Mouse (Mus musculus) mouse embryonic stem cell (cell line): ENCODE results near the gene Iqgap2.

Experiments used
- in situ Hi-C, 2 experiments: fragments of 300-500 bp; cut with MboI; formaldehyde crosslinking; loops; 1 replicate in 1 of 2; 3 replicates in 1 of 2; pipeline ENCODE4 v1.14.3; 2019 to 2020; ENCODE audit warnings: low sequenced_read_pairs in 2 of 2, low pct_unique_long_range_greater_than_20kb in 1 of 2, mixed read lengths in 1 of 2; ENCODE audit not compliant: unreplicated experiment in 1 of 2

Gene Iqgap2

DNA sequence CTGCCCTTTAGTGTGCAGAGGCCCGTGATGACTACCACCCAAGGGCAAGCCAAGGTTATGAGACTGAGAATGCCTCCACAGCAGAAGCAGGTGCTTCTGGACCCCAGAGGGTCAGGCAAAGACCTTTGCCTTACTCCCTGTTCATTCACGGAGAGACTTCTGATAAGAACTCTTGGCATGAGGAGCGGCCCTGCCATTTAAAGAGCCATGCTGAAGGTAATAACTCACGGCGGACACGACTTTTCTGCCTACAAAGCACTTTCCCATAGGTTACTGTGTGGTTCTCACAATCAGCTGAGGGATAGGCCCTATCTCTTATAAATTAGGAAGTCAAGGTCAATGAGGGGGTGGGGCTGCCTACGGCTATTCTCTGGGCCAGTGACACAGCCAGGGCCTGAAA lies 48.9 kb downstream of the Iqgap2 start:
- in situ Hi-C loops: no loop called here

DNA sequence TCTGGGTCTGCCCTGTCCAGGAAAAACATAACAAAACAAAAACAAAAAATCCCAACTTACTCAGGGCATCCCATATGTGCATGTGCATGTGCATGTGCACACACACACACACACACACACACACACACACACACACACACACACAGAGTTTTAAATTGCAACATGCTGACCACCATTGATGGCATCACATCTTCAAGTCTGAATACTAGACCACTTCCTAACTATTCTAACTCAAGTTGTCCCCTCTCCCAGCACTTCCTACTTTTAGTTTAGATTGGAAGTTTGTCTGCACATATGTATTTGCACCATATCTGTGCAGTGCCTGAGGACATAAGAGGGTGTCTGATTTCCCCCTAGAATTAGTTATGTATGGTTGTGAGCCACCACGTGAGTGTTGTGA lies 49.8 kb downstream of the Iqgap2 start:
- in situ Hi-C loops: no loop called here

DNA sequence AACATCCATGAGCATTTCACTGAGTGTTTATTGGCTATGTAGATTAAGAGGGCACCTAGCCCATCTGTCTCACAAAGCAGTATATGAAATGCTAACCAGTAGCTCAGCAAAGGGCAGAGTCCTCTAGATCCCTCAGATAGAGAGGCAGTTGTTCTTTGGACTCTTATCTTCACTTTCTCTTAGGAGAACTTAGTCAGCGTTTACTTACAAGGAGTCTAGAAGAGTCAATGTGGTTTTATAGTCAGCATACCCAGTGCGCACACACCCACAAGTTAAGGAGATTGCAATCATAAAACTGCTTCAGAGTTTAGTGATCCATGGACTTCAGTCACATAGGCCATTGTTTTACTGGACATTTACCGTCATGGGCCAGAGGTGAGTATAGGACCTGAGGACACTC lies 54.8 kb downstream of the Iqgap2 start:
- in situ Hi-C loops: no loop called here

DNA sequence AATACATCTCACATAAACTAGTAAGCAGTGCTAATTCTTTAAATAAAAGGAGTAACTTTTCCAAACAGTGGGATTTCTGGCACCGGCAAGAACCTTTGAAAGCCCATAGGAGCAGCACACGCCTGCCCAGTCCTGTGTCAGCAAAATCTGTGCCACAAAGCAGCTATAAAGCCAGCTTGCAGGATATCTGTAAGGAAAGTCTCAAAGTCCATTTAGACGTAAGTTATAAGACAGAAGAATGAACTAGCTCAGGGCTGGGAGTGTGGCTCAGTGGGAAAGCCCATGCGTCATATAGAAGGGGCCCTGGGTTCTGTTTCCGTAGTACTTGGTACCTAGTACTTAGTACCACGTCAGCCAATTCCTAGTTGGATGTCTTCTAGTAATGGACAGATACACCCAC lies 58.2 kb downstream of the Iqgap2 start:
- in situ Hi-C loops: no loop called here

DNA sequence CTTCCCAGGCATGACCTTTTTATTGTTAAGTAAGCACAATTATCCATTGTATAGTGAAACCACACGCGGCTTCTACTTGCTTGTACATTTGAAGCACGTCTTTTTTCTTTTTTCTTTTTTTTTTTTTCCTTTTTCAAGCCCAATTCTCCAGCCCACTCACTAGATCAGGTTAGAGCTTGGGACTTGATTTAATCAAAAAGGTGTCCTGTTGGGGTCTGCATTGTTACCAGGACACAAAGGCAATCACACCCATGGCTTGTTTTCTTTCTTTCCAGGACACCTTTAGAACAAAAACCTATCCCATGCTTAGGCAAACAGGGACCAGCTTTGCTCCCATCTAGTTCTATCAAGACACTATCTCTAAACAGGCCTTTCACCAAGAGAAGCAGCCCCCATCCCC lies 59.0 kb downstream of the Iqgap2 start:
- in situ Hi-C loops: no loop called here

DNA sequence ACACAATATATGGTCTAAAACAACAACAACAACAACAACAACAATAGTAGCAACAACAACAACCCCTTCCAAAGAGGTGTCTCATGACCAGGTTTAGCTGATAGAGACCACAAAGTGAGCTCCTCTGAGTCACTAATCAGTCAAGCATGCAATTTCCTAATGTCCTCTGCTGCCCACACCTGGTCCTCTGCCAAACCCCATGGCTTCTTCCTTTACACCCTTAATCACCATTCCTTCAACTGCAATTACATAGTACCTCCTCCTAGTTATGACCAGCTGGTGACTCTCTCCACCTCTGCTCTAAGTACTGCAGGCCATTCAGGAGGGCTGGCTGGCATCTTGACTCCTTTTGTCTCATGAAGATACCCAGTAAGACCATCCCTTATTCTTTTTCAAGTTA lies 60.0 kb downstream of the Iqgap2 start:
- in situ Hi-C loops: no loop called here

DNA sequence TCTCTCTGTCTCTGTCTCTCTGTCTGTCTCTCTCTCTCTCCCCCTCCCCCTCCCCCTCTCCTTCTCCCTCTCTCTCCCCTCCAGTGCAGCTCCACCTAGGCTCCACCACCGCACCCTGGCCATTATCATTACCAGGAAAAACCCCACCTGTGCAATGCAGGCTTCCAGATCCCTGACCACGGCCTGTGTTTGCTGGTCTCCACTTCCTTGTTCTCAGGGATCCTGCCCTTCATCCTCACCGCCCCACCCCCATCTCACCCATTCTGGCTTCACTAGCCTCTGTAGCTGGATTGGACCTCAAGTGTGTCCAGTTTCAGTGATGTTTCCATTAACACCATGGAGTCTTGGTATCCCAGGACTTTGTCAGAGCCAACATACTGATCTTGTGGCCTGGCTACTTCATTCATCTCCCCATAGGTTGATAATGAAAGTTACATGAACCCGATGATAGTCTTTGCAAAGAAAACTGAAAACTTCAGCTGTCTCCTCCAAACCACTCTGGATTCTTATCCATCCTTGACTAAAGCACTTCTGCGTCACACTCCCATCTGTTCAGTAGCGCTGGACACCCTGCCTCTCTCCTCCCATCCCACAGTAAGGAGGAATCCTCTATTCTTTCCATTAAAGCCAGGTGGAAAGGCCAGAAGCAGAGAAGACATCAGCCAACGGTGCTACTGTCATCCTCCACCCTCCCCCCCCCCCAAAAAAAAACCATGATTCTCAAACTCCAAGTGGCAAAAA lies 62.1 kb downstream of the Iqgap2 start:
- in situ Hi-C loops: no loop called here

DNA sequence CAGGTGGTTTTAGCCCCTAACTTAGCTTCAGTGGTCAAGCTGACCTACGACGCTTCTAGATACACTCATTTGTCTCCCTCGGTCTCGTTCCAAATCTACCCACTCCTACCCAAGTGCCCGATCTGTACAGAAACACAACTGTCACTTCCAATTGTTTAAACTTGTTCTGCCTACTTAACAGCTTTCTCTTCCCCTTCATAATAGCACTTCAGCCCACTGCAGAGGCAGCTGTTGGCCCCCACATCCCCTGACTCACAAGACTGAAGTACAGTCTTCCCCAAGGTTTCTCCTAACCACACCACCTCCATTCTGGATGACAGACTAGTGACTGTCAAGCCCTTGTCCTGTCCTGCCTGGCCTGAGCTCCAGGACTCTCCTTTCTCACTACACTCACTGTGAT lies 63.1 kb downstream of the Iqgap2 start:
- in situ Hi-C loops: no loop called here

DNA sequence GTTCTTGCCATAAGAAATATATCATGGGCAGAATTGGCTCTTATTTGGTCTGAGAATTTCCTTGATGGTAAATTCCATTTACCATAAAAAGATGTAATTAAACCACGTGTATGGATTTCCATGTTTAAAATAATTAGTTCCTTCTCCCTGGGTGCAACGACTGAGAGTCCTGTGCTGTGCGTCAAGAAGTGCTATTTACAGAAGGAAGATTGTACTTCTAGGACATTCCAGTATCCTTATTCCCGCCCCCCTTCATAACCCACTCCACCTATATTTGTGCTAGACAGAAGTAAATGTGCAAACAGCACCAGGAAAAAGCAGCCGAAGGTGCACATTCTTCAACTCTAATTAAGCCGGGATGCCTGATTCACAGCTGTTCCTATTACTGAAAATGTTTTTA lies 65.5 kb downstream of the Iqgap2 start:
- in situ Hi-C loops: no loop called here

DNA sequence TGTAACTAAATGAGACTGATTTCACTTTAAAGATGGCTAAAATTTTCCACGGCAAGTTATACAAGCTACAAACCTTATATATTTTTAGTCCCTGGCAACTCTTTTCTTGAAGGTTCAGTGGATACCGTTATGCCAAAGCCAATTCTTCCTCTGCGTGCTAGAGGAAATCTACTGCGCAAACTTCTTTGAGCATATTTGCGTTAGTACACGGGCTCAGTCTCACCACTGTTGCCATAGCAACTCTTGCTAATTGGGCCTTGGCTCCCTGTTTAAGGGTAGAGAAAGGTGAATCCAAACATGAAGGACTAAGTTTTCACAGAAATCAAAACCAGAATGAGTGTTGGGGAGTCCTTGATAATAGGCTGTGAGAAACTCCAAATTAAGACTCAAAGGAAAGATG lies 68.8 kb downstream of the Iqgap2 start:
- in situ Hi-C loops: no loop called here

DNA sequence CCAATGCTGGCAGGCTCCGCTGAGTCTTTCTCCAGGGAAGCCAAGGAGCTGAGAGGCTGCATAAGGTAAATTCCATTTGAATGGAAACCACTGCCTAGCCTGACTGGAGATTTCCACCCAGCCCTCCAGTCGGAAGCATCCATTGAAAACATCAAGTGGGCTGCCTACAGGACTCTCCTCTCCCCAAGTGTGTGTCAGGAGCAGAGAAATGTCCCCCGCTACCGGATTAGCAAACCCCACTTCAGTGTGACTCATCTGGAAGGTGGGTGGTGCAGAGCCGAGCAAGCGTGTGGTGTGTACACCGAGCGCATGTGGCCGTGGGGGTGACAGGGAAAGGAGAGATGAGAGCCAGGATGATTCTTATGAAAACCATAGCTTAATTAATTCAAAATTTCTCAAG lies 71.7 kb downstream of the Iqgap2 start:
- in situ Hi-C loops: no loop called here

DNA sequence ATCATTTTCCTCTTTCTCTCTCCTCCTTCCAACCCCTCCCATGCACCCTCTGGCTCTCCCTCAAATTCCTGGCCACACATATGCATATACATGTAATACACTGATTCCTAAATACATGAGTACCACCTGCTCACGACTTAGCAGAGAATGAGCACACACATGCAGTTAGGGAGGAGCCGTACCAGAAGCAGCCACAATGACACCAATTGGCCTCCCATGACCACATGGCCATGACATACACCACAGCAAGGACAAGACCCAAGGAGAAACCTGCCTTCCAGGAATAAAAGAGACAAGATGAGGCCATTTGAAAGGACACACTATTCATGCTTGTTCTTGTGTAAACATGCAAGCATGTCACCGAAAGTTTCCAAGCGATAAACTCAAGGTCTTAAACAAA lies 72.8 kb downstream of the Iqgap2 start:
- in situ Hi-C loops: no loop called here

DNA sequence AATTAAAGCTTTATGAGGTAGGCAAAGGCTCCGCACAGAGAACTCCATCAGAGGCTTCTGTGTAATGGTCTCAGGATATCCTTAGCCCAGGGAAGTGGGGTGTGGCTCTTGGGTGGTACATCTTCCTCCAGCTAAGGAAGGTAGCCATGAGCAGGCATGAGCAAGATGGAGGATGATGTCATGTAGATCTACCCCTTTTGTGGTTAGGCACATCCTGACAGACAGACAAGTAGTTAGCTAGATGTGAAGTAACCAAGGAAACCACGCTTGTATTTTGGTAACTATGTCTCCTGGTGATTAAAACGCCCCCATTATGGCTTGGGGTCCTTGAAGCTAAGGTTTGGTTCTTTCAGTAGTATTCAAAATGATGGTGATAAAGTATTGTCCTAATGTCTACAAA lies 78.1 kb downstream of the Iqgap2 start:
- in situ Hi-C loops: no loop called here

DNA sequence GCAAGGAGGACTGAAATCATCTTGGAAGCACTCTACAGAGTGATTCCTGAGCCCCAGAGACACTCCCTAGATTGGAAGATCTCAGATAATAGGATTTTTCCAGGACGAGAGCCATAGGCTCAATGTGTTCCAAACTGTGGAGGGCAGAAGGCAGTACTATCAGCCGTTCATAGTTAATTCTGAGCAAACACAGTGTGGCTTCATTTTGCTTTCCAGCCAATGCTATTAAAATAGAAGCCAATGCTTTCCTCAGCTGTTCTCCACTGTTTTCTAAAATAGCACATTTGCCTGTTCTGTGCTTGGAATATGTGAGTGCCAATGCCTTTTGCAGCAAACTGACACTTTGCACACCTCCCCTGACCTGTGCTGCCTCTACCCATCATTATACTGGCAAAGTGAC lies 80.9 kb downstream of the Iqgap2 start:
- in situ Hi-C loops: no loop called here

DNA sequence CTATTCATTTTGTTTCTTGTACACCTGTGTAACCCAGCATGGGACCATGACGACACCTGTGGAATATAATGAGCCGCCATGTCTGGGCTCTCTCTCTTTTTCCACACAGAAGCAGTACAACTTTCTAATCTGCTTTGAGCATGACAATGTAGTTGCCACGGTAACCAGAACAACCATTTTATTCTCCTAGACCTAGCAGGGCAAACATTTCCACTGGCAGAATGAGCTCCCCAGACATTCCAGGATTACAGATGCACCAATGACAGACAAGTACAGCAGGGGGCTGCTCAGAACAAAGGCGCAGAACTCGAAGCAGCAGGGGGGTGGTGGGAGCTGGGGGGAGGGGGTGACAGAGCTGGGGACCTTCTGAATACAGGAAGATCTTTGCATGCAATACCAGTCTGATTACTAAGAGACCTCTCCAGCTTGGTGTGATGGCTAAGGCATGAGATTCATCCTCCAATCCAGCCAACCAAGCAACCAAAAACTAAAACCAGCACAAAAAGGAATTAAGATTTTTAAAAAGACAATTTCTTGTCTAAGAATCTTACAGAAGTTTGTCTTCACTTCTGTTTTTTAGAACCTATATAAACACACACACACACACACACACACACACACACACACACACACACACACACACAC lies 84.5 kb downstream of the Iqgap2 start:
- in situ Hi-C loops: no loop called here

DNA sequence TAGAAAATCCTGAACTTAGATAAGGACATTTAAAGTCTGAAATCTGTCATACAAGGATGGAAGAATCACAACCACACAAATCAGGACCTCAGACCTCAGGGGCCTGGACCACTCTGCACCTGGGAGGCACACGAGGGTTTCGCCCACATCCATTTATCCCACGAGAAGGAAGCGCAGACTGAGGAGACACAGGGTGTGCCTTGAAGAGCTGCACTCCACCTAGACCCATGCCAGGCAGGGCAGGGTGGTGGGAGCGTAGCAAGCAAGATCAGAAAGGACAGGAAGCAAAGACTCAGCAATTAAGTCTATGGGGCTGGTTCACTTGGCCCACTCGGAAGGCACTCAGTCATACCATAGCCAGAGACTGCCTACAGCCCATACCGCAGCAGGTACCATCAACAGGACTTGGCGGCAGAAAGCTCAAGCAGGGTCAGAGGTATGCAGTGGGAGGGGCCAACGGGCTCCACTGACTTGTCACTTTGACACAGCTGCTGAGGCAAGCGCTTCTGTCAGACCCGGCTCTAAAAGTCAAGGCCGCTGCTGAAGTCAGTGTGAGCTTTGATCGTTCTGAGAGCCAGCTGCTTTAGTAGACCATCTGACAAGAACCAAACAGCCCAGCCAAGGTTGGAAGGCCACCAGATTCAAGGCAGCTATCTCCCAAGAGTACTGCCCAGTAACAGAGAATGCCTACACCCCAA lies 86.1 kb downstream of the Iqgap2 start:
- in situ Hi-C loops: no loop called here

DNA sequence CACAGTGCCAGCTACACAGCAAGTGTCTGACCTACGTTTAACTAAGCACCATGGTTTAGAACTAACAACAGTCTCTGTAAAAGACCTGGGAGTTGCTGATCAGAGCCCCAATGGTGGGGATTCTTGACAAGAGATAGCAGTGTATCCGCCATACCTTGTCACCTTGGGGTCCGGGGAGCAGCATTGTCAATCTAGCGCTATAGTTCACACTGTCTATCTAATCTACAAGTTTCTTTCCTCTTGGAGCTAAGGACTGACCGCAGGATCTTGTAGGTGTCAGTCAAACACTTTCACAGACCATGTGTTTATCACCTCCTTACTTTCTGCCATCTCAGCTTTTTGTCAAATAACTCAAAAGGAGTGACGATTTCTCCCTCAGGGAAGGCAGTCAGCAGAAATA lies 87.6 kb downstream of the Iqgap2 start:
- in situ Hi-C loops: no loop called here

DNA sequence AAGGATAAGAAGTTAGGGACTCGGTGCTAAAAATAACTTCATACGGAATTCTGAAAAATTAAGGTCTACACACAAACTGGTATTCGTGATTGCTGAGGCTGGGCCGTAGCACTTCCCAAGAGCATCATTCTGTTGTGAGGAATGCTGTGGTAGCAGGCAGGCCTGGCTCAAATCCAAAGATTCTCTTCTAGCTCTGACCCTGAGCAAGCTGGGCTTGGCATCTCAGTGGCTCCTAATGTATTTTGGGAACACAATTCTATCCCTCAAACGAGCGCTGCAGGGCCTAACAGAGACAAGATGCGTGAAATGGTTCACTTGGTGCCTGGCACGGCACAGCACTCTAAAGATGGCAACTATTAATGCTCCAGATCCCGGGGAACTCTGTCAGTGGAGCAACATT lies 90.8 kb downstream of the Iqgap2 start:
- in situ Hi-C loops: no loop called here

DNA sequence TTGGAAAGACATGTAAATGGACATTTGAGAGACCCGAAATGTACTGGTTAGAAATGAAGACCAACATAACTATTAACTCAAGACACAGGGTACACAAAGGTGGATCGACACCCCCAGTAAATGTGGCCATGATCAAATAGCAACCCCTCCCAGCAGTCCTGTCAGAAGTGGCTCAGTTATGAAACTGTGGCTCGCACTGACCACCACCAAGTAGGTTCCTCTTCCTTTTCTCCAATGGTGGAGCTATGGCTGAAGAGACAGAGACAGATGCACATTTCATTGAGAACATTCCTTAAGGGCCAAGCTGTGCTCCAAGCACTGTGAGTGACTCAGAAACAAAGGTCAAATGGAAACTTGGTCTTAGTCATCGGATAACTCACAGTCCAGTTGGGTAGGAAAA lies 92.4 kb downstream of the Iqgap2 start:
- in situ Hi-C loops: no loop called here

DNA sequence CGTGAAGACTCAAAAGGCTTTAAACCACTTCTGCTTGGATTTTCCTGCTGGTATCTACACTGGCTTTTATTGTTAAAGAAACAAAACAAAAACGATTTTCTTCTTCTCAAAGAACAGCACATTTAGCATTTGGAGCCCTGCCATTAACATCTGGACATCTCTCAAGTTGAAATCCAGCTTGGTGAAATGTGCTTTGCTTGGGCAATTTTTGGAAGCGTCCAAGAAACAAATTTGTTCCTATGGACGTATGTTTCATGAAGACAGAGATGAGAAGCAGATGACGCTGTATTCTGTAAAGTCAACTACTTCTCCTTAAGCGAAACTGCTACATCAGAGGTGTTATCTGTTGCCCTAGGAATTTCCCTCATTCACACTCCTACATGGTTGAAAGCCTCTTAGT lies 93.0 kb downstream of the Iqgap2 start:
- in situ Hi-C loops: no loop called here
